13 mouse cellular contexts compared by ENCODE assay signal in the genomic region with DNA sequence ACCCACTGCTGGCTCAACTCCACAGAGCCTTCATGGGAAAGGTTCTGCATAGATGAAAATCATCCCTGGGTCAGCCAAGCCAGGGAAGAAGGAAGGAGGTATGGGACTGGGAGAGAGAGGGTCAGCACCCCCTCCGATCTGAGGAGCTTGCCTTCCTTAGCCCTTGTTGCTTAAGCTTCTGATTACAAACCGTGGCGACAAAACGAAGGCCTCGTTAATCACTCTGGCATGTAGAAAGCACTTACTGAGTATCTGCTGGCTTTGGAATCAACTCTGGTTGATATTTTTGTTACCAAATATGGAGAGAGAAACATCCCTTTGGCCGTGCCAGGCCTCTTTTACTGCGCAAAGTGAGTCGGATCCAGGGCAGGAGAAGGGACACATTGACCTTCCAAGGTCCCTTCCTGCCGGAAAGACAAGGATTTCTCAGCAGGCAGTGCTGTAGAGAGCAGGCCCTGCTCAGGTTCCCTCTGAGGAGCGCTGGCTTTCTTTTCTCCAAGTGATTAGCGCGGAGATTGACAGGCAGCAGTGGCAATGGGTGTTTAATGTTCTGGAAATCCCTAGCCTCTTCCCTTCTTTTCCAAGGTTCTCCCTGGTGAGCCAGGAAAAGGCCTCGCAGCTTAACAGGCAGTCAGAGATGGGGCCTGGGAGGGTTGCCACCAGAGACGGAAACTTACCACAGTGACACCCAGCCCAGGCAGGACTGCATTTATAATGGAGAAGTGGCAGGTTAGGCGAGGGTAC. TPM values are rescaled to one million over a fixed set of nuclear protein-coding genes. Genes with fewer than 3 reads are reported as not detected.
A peak's percentile ranks its signal among the peaks of the same experiment; 100 is the strongest.
DNase-seq lines count a peak whose midpoint lies in the region; ATAC-seq and TF ChIP-seq lines count a peak whose summit lies in the region.
"Had no signal": no experiment of that assay in that cellular context is flagged by ENCODE, and none has a peak within 500 bp of the region (broad histone marks: within the 10 kb centered on the region; RNA-seq: fewer than 3 reads in every experiment).

No protein-coding gene starts in this region.

- H3K27ac ChIP-seq in heart, embryonic 16.5 days (ENCODE audit: low read length): peak overlapping the region; percentile 56
- H3K27ac ChIP-seq in neural tube, embryonic 13.5 days (replicated peaks): no peak overlapping the region
- no peak overlapping the region for H3K27ac ChIP-seq in neural tube, embryonic 15.5 days (replicated peaks)
- no peak overlapping the region for H3K27ac ChIP-seq in embryonic facial prominence, embryonic 14.5 days (replicated peaks; ENCODE audit: low read depth, low read length)
- 0 out of 2 replicates have a peak overlapping the region, but pooled peaks have one; percentile 12 for H3K27ac ChIP-seq in small intestine, adult 2 months (ENCODE audit: insufficient read depth, low read depth, low read length)
- H3K27ac ChIP-seq: liver, embryonic 13.5 days had no signal

- H3K27me3 ChIP-seq in heart, embryonic 16.5 days (ENCODE audit: control insufficient read depth, insufficient read depth, low read length): no peaks in the 10 kb centered on the region
- no peaks in the 10 kb centered on the region for H3K27me3 ChIP-seq in neural tube, embryonic 13.5 days
- H3K27me3 ChIP-seq in neural tube, embryonic 15.5 days (replicated peaks): 0 out of 2 replicates have a peak, but pooled peaks cover 3% of the 10 kb centered on the region
- no peaks in the 10 kb centered on the region for H3K27me3 ChIP-seq in embryonic facial prominence, embryonic 14.5 days (replicated peaks; ENCODE audit: control insufficient read depth, insufficient read depth, low read length)
- H3K27me3 ChIP-seq in small intestine, adult 2 months (ENCODE audit: control insufficient read depth, insufficient read depth, low read length): no peaks in the 10 kb centered on the region; the same call in 1 of the 2 replicates
- H3K27me3 ChIP-seq: liver, embryonic 13.5 days had no signal

- no peaks in the 10 kb centered on the region for H3K36me3 ChIP-seq in heart, embryonic 16.5 days (ENCODE audit: control insufficient read depth, insufficient read depth)
- H3K36me3 ChIP-seq in neural tube, embryonic 13.5 days: no peaks in the 10 kb centered on the region
- no peaks in the 10 kb centered on the region for H3K36me3 ChIP-seq in neural tube, embryonic 15.5 days
- H3K36me3 ChIP-seq in embryonic facial prominence, embryonic 14.5 days (ENCODE audit: control insufficient read depth, insufficient read depth, low read length): no peaks in the 10 kb centered on the region
- H3K36me3 ChIP-seq in small intestine, adult 2 months (ENCODE audit: control insufficient read depth, insufficient read depth, low read length): no peaks in the 10 kb centered on the region
- H3K36me3 ChIP-seq: liver, embryonic 13.5 days had no signal

- H3K4me1 ChIP-seq in heart, embryonic 16.5 days (ENCODE audit: control insufficient read depth, insufficient read depth, low read length): peaks cover 11% of the 10 kb centered on the region
- H3K4me1 ChIP-seq in neural tube, embryonic 13.5 days (replicated peaks): peaks cover 13% of the 10 kb centered on the region
- H3K4me1 ChIP-seq in neural tube, embryonic 15.5 days: peaks cover 7% of the 10 kb centered on the region
- no peaks in the 10 kb centered on the region for H3K4me1 ChIP-seq in embryonic facial prominence, embryonic 14.5 days (ENCODE audit: control insufficient read depth, insufficient read depth, low read length)
- no peaks in the 10 kb centered on the region; the same call in 1 of the 2 replicates for H3K4me1 ChIP-seq in small intestine, adult 2 months (ENCODE audit: control insufficient read depth, insufficient read depth, insufficient read length, low read length)
- H3K4me1 ChIP-seq: liver, embryonic 13.5 days had no signal

- H3K9me3 ChIP-seq in heart, embryonic 16.5 days (replicated peaks; ENCODE audit: control insufficient read depth, low read length): no peaks in the 10 kb centered on the region
- no peaks in the 10 kb centered on the region for H3K9me3 ChIP-seq in neural tube, embryonic 13.5 days
- no peaks in the 10 kb centered on the region for H3K9me3 ChIP-seq in neural tube, embryonic 15.5 days (replicated peaks)
- H3K9me3 ChIP-seq in embryonic facial prominence, embryonic 14.5 days (ENCODE audit: control insufficient read depth, low read length): no peaks in the 10 kb centered on the region
- H3K9me3 ChIP-seq: liver, embryonic 13.5 days had no signal

- no peak for TF ChIP-seq POLR2A in small intestine, adult 2 months (IDR thresholded peaks at IDR 0.05; ENCODE audit: low read depth, low read length)

- WGBS in heart, embryonic 16.5 days: 27% methylated on average over 15 of the region's 15 CpGs
- WGBS in neural tube, embryonic 13.5 days: 30% methylated on average over 15 of the region's 15 CpGs
- 28% methylated on average over 15 of the region's 15 CpGs for WGBS in neural tube, embryonic 15.5 days
- 32% methylated on average over 15 of the region's 15 CpGs for WGBS in embryonic facial prominence, embryonic 14.5 days
- 56% methylated on average over 15 of the region's 15 CpGs for whole genome bisulfite sequencing in small intestine, adult 2 months

- peak overlapping the region; percentile 43 for H3K9ac ChIP-seq in heart, embryonic 16.5 days (ENCODE audit: low read length)
- no peak overlapping the region for H3K9ac ChIP-seq in neural tube, embryonic 13.5 days
- no peak overlapping the region for H3K9ac ChIP-seq in neural tube, embryonic 15.5 days (replicated peaks)
- H3K9ac ChIP-seq in embryonic facial prominence, embryonic 14.5 days (ENCODE audit: low read depth, low read length): no peak overlapping the region
- H3K9ac ChIP-seq: liver, embryonic 13.5 days had no signal

- no peak; the same call in 1 of the 2 replicates for ATAC-seq in heart, embryonic 16.5 days (replicated peaks; ENCODE audit: extremely low read depth, insufficient read depth, low FRiP score)
- ATAC-seq in neural tube, embryonic 13.5 days (ENCODE audit: low read depth): peak; percentile 11; the same call in 1 of the 2 replicates
- no peak for ATAC-seq in neural tube, embryonic 15.5 days (ENCODE audit: low FRiP score)
- no peak for ATAC-seq in embryonic facial prominence, embryonic 14.5 days (ENCODE audit: low read depth)

- H3K4me3 ChIP-seq in heart, embryonic 16.5 days (ENCODE audit: low read length): no peak overlapping the region
- H3K4me3 ChIP-seq in neural tube, embryonic 13.5 days: no peak overlapping the region
- no peak overlapping the region for H3K4me3 ChIP-seq in neural tube, embryonic 15.5 days (replicated peaks)
- no peak overlapping the region for H3K4me3 ChIP-seq in embryonic facial prominence, embryonic 14.5 days (ENCODE audit: low read depth, low read length)
- no peak overlapping the region for H3K4me3 ChIP-seq in small intestine, adult 2 months (ENCODE audit: low read depth, low read length)
- H3K4me3 ChIP-seq: liver, embryonic 13.5 days had no signal

- TF ChIP-seq CTCF in small intestine, adult 2 months (IDR thresholded peaks at IDR 0.05; ENCODE audit: extremely low read depth, insufficient read length, insufficient replicate concordance, low read depth, low read length): no peak

- DNase-seq in heart, adult 8-10 months (ENCODE audit: low spot score): no peak
- peak; percentile 8 for DNase-seq in embryonic facial prominence, embryonic 14.5 days (ENCODE audit: low spot score)
- no peak for DNase-seq in left cerebral cortex, adult 11 months (ENCODE audit: low spot score)
- DNase-seq in yolk sac, embryonic 10.5 days (ENCODE audit: low spot score): no peak
- DNase-seq: cerebellum, adult 2 months; liver, embryonic 13.5 days; thymus, adult 18-20 months had no signal

- no peak overlapping the region for H3K4me2 ChIP-seq in heart, embryonic 16.5 days (ENCODE audit: low read depth, low read length)
- no peak overlapping the region for H3K4me2 ChIP-seq in neural tube, embryonic 13.5 days
- H3K4me2 ChIP-seq in neural tube, embryonic 15.5 days: no peak overlapping the region
- H3K4me2 ChIP-seq in embryonic facial prominence, embryonic 14.5 days (ENCODE audit: low read depth, low read length): no peak overlapping the region
- H3K4me2 ChIP-seq: liver, embryonic 13.5 days had no signal

RNA-seq across cellular contexts. Expression of a gene that starts 33.1 kb away (rescaled TPM):
- polyA plus RNA-seq in heart, embryonic 16.5 days (2015; fragmentation: Nextera tagmentation; extraction: Ambion mirVana): not detected in 2 replicates
- total RNA-seq in heart, adult 8-10 months (2022): not detected
- not detected in 2 replicates for polyA plus RNA-seq in neural tube, embryonic 13.5 days (2015; fragmentation: Nextera tagmentation; extraction: Ambion mirVana)
- not detected in 2 replicates for polyA plus RNA-seq in neural tube, embryonic 15.5 days (2015; fragmentation: Nextera tagmentation; extraction: Ambion mirVana)
- not detected in 2 replicates for polyA plus RNA-seq in embryonic facial prominence, embryonic 14.5 days (2014; fragmentation: Nextera tagmentation; extraction: Ambion mirVana)
- polyA plus RNA-seq in small intestine, adult 2 months (2012; rRNA removed): not detected in 2 replicates
- total RNA-seq: hematopoietic stem cell, adult 5-6 weeks; layer of hippocampus, postnatal 10 days had no signal
- polyA plus RNA-seq: cerebellum, adult 2 months; liver, embryonic 13.5 days had no signal

RNA-seq across cellular contexts. Expression of a gene that starts 46.8 kb away (rescaled TPM):
- polyA plus RNA-seq in heart, embryonic 16.5 days (2015; fragmentation: Nextera tagmentation; extraction: Ambion mirVana): 19.4 and 21.7 TPM in 2 replicates
- 10 to 100 TPM; 14.0 to 21.4 (median 15.6) TPM for total RNA-seq in heart, adult 8-10 months (2022)
- 52.8 and 59.4 TPM in 2 replicates for polyA plus RNA-seq in neural tube, embryonic 13.5 days (2015; fragmentation: Nextera tagmentation; extraction: Ambion mirVana)
- 35.8 and 38.8 TPM in 2 replicates for polyA plus RNA-seq in neural tube, embryonic 15.5 days (2015; fragmentation: Nextera tagmentation; extraction: Ambion mirVana)
- polyA plus RNA-seq in embryonic facial prominence, embryonic 14.5 days (2014; fragmentation: Nextera tagmentation; extraction: Ambion mirVana): 27.4 and 29.4 TPM in 2 replicates
- 2.0 and 2.9 TPM in 2 replicates for polyA plus RNA-seq in small intestine, adult 2 months (2012; rRNA removed)

Comparison
In these comparisons a context has a peak if more than half of its experiments do, and no peak if none do; other contexts are left out.
1. H3K27ac ChIP-seq: peak in heart, embryonic 16.5 days (single experiment) and small intestine, adult 2 months (single experiment); none in neural tube, embryonic 13.5 days (single experiment), neural tube, embryonic 15.5 days (single experiment) and embryonic facial prominence, embryonic 14.5 days (single experiment).